7 mouse cellular contexts compared by ENCODE assay signal in genomic region chr9:100453944-100454663, GRCm38 (mm10). TPM values are rescaled to one million over a fixed set of nuclear protein-coding genes. Genes with fewer than 3 reads are reported as not detected.
DNase-seq lines count a peak whose midpoint lies in the region; ATAC-seq lines count a peak whose summit lies in the region.

No protein-coding gene starts in this region.

- intact Hi-C loops in gastrocnemius, postnatal 14 days (cut with DNase I; ENCODE audit: low total_unique reads) = loop anchor here (5.0 to 10.0 kb wide), 3 partner anchors 91 to 461 kb away; partner anchors contain the start of gene Nck1
- intact Hi-C loops in left cerebral cortex, postnatal 14 days (cut with DNase I) = loop anchor here (2.0 to 10.0 kb wide), 5 partner anchors 93 to 703 kb away; partner anchors contain the start of gene Nck1

- DNase-seq in adrenal gland, adult (ENCODE audit: inconsistent age in 2 of 2, low spot score in 1 of 2) = peak; percentile 68 to 94
- peak; percentile 86 for DNase-seq in embryo, embryonic 10 days (ENCODE audit: low spot score)
- DNase-seq in gastrocnemius, postnatal 14 days = peak; percentile 77
- DNase-seq in left cerebral cortex, postnatal 14 days (ENCODE audit: low spot score in 2 of 2) = peak; percentile 68 to 87
- peak; percentile 67 for DNase-seq in right cerebral cortex, postnatal 14 days

- ATAC-seq in inflammation-experienced regulatory T-cells, adult 6 months = peak; percentile 72
- ATAC-seq in megakaryocyte-erythroid progenitor cell, adult 5-6 weeks (replicated peaks; ENCODE audit: low FRiP score, low TSS enrichment, poor library complexity, severe bottlenecking) = peak; percentile 74

RNA-seq across cellular contexts. Expression of gene Il20rb, which starts 32.5 kb away (rescaled TPM):
- total RNA-seq in gastrocnemius, postnatal 14 days (2021) = 1 to 10 TPM; 1.5 to 1.7 TPM
- 1 to 10 TPM; 1.3 to 2.6 (median 1.8) TPM for polyA plus RNA-seq in inflammation-experienced regulatory T-cells, adult 6 months (2017; shearing (Covaris generic))
- total RNA-seq in left cerebral cortex, postnatal 14 days (2021) = under 1 TPM; 0.26 to 0.66 TPM
- 1.9 and 2.1 TPM in 2 replicates for total RNA-seq in megakaryocyte-erythroid progenitor cell, adult 5-6 weeks (2014; fragmentation: Nextera tagmentation)
- 0.65 and 2.0 TPM in 2 replicates for total RNA-seq in megakaryocyte-erythroid progenitor cell, adult 5-6 weeks (2017)

Comparison
In these comparisons a context has a peak if more than half of its experiments do, and no peak if none do; other contexts are left out.
1. Peak in every context shown above with its lines: DNase-seq and ATAC-seq.